Mouse (Mus musculus): ENCODE data around the gene Ogfod3. TPM values are rescaled to one million over a fixed set of nuclear protein-coding genes. Genes with fewer than 3 reads are reported as not detected.
A peak's percentile ranks its signal among the peaks of the same experiment; 100 is the strongest.

Ogfod3 gene
- polyA plus RNA-seq, 1 experiment from 2014 or later: 29.1 TPM

GRCm38 (mm10) chr11:121189681-121190080 is 14.8 kb downstream of the Ogfod3 start:
- no peak overlapping the region for H3K27ac ChIP-seq
- H3K36me3 ChIP-seq: peaks cover 6% of the 10 kb centered on the region; the same call in 1 of the 2 replicates
- no peaks in the 10 kb centered on the region for H3K9me3 ChIP-seq
- WGBS: 76% methylated on average over 3 of the region's 3 CpGs
- H3K4me1 ChIP-seq: no peaks in the 10 kb centered on the region
- DNase-seq (ENCODE audit: low spot score): no peak
- no peaks in the 10 kb centered on the region for H3K27me3 ChIP-seq (ENCODE audit: insufficient read depth, poor library complexity, severe bottlenecking)
- H3K4me3 ChIP-seq: no peak overlapping the region

- Histone ChIP-seq H3K9me3 (no peaks in the 10 kb centered on the region), H3K27ac (no peak overlapping the region), H3K27me3 (ENCODE audit: insufficient read depth, poor library complexity, severe bottlenecking) (no peaks in the 10 kb centered on the region), H3K36me3 (peaks cover 5% of the 10 kb centered on the region; the same call in 1 of the 2 replicates), H3K4me3 (no peak overlapping the region), H3K4me1 (peaks cover 20% of the 10 kb centered on the region)
- 50% methylated on average over 12 of the region's 12 CpGs for WGBS
- DNase-seq (ENCODE audit: low spot score): peak; percentile 82
These were observed 27.9 kb downstream of the Ogfod3 start for GRCm38 (mm10) chr11:121176285-121177270.

GRCm38 (mm10) chr11:121174234-121174633 is 30.3 kb downstream of the Ogfod3 start:
- peaks cover 20% of the 10 kb centered on the region for H3K4me1 ChIP-seq
- no peak overlapping the region for H3K27ac ChIP-seq
- DNase-seq (ENCODE audit: low spot score): no peak
- H3K4me3 ChIP-seq: no peak overlapping the region
- WGBS: 51% methylated on average over 3 of the region's 3 CpGs
- no peaks in the 10 kb centered on the region for H3K9me3 ChIP-seq
- no peaks in the 10 kb centered on the region for H3K36me3 ChIP-seq
- H3K27me3 ChIP-seq (ENCODE audit: insufficient read depth, poor library complexity, severe bottlenecking): no peaks in the 10 kb centered on the region

- Histone ChIP-seq H3K4me3 (no peak overlapping the region), H3K27me3 (ENCODE audit: insufficient read depth, poor library complexity, severe bottlenecking) (no peaks in the 10 kb centered on the region), H3K4me1 (peaks cover 20% of the 10 kb centered on the region), H3K27ac (no peak overlapping the region), H3K36me3 (no peaks in the 10 kb centered on the region), H3K9me3 (no peaks in the 10 kb centered on the region)
- 84% methylated on average over 5 of the region's 5 CpGs for WGBS
- DNase-seq (ENCODE audit: low spot score): no peak
These were observed 31.3 kb downstream of the Ogfod3 start for GRCm38 (mm10) chr11:121173203-121173602.

- 81% methylated on average over 4 of the region's 4 CpGs for WGBS
- H3K27ac ChIP-seq: no peak overlapping the region
- DNase-seq (ENCODE audit: low spot score): no peak
- peaks cover 13% of the 10 kb centered on the region for H3K27me3 ChIP-seq (ENCODE audit: insufficient read depth, poor library complexity, severe bottlenecking)
- H3K36me3 ChIP-seq: no peaks in the 10 kb centered on the region
- no peaks in the 10 kb centered on the region for H3K9me3 ChIP-seq
- peaks cover 9% of the 10 kb centered on the region for H3K4me1 ChIP-seq
- no peak overlapping the region for H3K4me3 ChIP-seq
These were observed 40.8 kb downstream of the Ogfod3 start for GRCm38 (mm10) chr11:121163751-121164150.

- no peak overlapping the region for H3K27ac ChIP-seq
- H3K36me3 ChIP-seq: no peaks in the 10 kb centered on the region
- WGBS: 91% methylated on average over 26 of the region's 26 CpGs
- H3K4me1 ChIP-seq: peaks cover 21% of the 10 kb centered on the region
- H3K4me3 ChIP-seq: no peak overlapping the region
- no peak for DNase-seq (ENCODE audit: low spot score)
- H3K27me3 ChIP-seq (ENCODE audit: insufficient read depth, poor library complexity, severe bottlenecking): peaks cover 40% of the 10 kb centered on the region
- H3K9me3 ChIP-seq: no peaks in the 10 kb centered on the region
These were observed 43.7 kb downstream of the Ogfod3 start for GRCm38 (mm10) chr11:121160636-121161346.

GRCm38 (mm10) chr11:121159971-121160370 is 44.5 kb downstream of the Ogfod3 start, which contains the start of gene Uts2r:
TSS of gene Uts2r (plus strand) at chr11:121160271.
- Histone ChIP-seq H3K36me3 (no peaks in the 10 kb centered on the region), H3K9me3 (no peaks in the 10 kb centered on the region), H3K4me1 (peaks cover 21% of the 10 kb centered on the region), H3K27ac (no peak within 1 kb of the TSS), H3K4me3 (no peak within 1 kb of the TSS), H3K27me3 (ENCODE audit: insufficient read depth, poor library complexity, severe bottlenecking) (peaks cover 48% of the 10 kb centered on the region)
- DNase-seq (ENCODE audit: low spot score): no peak
- WGBS: 86% methylated on average over 5 of the region's 5 CpGs

GRCm38 (mm10) chr11:121156411-121156891 is 48.1 kb downstream of the Ogfod3 start:
- no peaks in the 10 kb centered on the region for H3K9me3 ChIP-seq
- H3K36me3 ChIP-seq: no peaks in the 10 kb centered on the region
- H3K27me3 ChIP-seq (ENCODE audit: insufficient read depth, poor library complexity, severe bottlenecking): peaks cover 63% of the 10 kb centered on the region
- no peak for DNase-seq (ENCODE audit: low spot score)
- H3K4me3 ChIP-seq: peak overlapping the region; percentile 61
- peaks cover 16% of the 10 kb centered on the region; the same call in 1 of the 2 replicates for H3K4me1 ChIP-seq
- H3K27ac ChIP-seq: peak overlapping the region; percentile 23; the same call in 1 of the 2 replicates
- WGBS: 2% methylated on average over 45 of the region's 45 CpGs

- Histone ChIP-seq H3K36me3 (no peaks in the 10 kb centered on the region), H3K27ac (no peak overlapping the region), H3K4me1 (peaks cover 11% of the 10 kb centered on the region; the same call in 1 of the 2 replicates), H3K27me3 (ENCODE audit: insufficient read depth, poor library complexity, severe bottlenecking) (peaks cover 50% of the 10 kb centered on the region), H3K9me3 (no peaks in the 10 kb centered on the region), H3K4me3 (no peak overlapping the region)
- no peak for DNase-seq (ENCODE audit: low spot score)
- 38% methylated on average over 4 of the region's 4 CpGs for WGBS
These were observed 50.3 kb downstream of the Ogfod3 start for GRCm38 (mm10) chr11:121154203-121154602.

- Histone ChIP-seq H3K27ac (no peak overlapping the region), H3K9me3 (no peaks in the 10 kb centered on the region), H3K4me3 (no peak overlapping the region), H3K4me1 (no peaks in the 10 kb centered on the region), H3K27me3 (ENCODE audit: insufficient read depth, poor library complexity, severe bottlenecking) (no peaks in the 10 kb centered on the region), H3K36me3 (no peaks in the 10 kb centered on the region)
- WGBS: 78% methylated on average over 3 of the region's 3 CpGs
- no peak for DNase-seq (ENCODE audit: low spot score)
These were observed 56.3 kb downstream of the Ogfod3 start for GRCm38 (mm10) chr11:121148193-121148592.

- no peak for DNase-seq (ENCODE audit: low spot score)
- Histone ChIP-seq H3K36me3 (no peaks in the 10 kb centered on the region), H3K4me1 (no peaks in the 10 kb centered on the region), H3K9me3 (no peaks in the 10 kb centered on the region), H3K27ac (no peak within 1 kb of the TSS), H3K4me3 (no peak within 1 kb of the TSS), H3K27me3 (ENCODE audit: insufficient read depth, poor library complexity, severe bottlenecking) (no peaks in the 10 kb centered on the region)
- 86% methylated on average over 22 of the region's 22 CpGs for WGBS
These were observed 58.6 kb downstream of the Ogfod3 start, which contains the start of gene Tex19.1 for GRCm38 (mm10) chr11:121145865-121146264. TSS of gene Tex19.1 (plus strand) at chr11:121146143.

GRCm38 (mm10) chr11:121143325-121144015 is 61.0 kb downstream of the Ogfod3 start:
- Histone ChIP-seq H3K4me3 (no peak overlapping the region), H3K27me3 (ENCODE audit: insufficient read depth, poor library complexity, severe bottlenecking) (0 out of 2 replicates have a peak, but pooled peaks cover under 1% of the 10 kb centered on the region), H3K4me1 (peaks cover 6% of the 10 kb centered on the region; the same call in 1 of the 2 replicates), H3K27ac (no peak overlapping the region), H3K36me3 (no peaks in the 10 kb centered on the region), H3K9me3 (no peaks in the 10 kb centered on the region)
- 78% methylated on average over 9 of the region's 9 CpGs for WGBS
- no peak for DNase-seq (ENCODE audit: low spot score)
